Mouse (Mus musculus): Measurements from ENCODE around the gene Gm21969. TPM values are rescaled to one million over a fixed set of nuclear protein-coding genes. Genes with fewer than 3 reads are reported as not detected.

Gm21969 gene
- not detected in 2 replicates for polyA plus RNA-seq (2012; rRNA removed)

DNA sequence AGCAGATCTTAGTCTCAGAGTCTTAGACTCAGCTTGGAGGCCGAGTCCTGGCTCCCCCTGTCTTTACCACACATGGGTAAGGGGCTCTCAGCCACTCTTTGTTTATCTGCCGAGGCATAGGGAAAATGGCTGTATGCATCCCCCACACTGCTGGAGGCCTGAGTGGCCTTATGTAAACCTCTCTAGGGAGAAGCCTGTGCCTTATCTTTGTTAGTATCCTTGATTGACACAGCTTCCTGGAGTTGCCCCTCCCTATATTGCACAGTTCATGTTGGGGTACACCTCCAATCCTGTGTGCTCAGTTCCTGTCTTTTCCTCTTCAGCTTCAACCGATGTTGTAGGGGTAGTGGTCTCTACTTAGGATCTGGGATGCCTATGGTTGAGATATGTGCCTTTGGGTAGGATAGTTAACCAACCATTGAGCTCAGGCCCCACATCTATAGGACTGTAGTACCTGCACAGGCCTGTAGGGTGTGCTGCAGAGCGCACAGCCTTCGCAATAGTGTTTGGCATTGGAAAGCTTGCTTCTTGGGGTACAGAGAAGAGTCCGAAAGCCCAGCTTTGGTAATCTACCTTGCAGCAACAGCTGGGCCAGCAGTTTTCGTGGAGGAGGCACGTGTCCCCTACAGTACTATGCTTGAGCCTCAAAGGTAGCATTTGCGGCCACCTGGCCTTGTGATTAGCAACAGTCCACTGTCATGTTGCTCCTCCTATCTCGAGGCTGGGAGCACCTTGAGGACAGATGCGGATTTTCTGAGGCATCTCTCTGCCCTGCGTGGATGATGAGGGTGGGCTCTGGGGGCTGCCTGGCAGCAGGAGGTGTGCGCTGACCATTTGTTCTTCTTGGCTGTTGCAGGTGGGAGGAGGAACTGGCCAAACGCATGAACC lies at the start of gene Gm21969:
Gene Gm21969, plus strand, starts transcription at position 830 of the 888 bp plus-strand sequence.
- no peak for DNase-seq (ENCODE audit: low read depth)

DNA sequence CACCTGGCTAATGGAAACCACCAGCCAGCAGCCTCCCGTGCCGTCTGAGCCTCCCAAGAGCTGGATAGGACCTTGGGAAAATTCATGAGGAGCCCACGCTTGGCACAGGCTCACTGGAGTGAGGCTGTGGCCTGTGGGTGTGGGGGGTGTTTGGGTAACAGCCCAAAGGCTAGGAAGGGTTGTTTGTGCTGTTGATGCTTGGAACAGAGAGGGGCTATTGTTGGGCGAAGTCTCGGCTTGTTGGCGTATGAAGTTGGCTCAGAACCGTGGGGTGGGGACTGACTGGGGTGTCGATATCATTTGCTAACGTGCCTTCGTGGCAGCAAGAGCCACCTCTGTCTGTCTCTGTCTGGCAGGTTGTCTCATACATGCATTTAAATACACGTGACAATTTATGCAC lies 47.8 kb upstream of the Gm21969 start:
- no peak for DNase-seq (ENCODE audit: low read depth)

DNA sequence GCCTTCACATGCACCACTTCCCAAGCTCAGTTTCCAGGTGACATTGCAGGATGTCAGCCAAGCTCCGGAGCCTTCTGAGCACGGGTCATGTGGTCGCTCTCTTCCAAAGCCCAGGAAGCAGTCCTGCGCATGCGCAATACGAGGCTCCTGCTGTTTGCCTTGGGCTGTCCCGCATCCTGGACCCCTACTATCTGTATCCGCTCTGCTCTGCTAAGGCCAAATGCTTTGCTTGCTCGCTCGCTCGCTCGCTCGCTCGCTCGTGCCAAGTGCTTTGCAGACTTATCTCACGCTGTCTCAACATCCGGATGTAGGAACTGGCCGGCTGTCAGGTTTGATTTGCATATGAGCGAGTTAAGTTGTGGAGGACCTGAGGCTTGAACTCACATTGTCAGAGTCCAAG lies 47.0 kb upstream of the Gm21969 start:
- DNase-seq (ENCODE audit: low read depth) = no peak

DNA sequence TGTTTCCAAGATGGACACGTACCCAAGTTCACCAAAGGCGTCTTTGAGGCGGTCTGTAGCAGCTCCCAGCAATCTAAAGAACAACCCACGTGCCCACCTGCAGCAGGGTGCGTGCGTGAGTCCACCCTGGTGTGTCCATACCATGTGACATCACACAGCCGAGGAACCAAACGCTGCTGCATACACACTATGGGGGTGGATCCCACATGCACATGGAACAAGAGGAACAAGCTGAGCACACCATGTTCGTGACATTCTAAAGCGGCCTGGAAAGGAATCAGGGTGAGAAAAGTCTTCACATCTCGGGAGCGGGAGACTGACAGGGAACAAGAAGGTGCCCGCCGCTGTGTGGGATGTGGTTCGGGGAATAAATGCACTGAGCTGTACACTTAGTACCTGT lies 34.6 kb upstream of the Gm21969 start:
- DNase-seq (ENCODE audit: low read depth) = no peak

DNA sequence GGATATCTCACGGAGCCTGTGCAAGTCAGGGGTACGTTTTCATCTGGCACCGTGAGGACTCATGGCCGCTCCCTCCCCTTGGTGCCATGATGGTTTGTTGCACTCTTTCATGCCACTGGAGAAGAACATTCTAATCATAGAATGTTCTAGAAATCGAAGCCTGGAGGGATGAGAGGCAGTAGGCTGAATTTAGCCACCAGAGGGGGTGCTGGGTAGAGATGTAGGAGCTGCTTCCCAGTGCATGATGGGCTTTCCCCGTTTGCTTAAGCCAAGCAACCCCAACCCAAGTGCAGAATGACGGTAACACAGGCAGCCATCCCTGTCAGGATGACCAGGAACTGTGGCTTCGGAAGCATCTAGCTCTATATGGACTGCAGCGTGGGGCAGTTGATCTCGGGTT lies 32.2 kb upstream of the Gm21969 start:
- DNase-seq (ENCODE audit: low read depth) = no peak

DNA sequence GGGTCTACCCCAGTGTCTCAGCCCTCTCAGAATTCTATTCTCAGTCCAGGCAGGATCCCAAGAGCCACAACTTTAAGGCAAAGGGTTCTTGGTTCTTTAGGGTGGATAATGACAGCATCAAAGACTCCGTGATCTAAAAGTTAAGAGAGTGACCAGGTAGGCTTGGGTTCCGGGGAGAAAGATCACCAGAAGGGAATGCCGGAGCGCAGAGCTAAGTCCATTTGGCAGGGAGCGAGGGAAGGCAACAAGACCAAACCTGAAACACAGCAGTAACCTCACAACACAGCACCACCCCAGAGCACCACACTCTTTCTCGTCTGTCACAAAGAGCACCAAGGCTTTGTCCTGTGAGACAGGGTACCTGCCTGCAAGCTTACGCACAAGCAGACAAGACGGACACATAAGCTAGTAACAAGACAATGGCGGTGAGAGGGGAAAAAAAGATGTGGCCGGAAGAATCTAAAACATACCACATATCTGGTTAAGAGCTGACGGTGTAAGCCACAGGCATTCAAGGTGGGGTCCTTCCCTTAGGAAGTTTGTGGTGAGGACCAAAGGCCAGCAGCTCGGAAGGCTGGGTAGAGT lies 30.0 kb upstream of the Gm21969 start:
- no peak for DNase-seq (ENCODE audit: low read depth)

DNA sequence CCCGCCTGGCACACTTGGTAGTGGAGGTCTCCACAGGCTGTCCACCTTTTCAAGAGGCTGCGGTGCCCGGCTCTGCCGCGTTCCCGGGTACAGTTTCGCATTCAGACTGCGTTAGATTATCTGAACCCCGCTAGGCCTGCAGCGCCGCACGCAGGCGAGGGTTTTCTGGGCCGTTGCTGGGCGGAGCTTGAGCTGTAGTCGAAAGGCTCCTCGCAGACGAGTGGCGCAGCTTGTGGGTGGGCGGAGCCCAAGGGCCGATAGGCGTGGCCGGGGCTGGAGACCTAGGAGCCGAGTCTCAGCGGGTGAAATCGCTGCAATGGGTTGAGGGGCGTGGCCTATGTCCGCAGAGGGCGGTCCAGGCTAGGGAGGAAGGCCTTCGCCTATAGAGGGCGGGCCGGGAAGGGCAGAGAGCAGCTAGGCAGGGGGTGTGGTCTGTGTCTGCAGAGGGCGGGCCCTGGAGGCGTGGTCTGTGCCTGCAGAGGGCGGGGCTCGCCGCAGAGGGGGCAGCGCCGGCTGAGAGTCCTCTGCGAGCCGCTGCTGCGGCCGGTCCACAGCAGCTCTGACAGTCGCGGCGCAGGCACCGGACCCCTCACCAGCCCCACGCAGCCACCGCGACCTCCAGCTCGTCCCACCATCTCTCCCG lies 28.7 kb upstream of the Gm21969 start:
- DNase-seq (ENCODE audit: low read depth) = peak; percentile 93

DNA sequence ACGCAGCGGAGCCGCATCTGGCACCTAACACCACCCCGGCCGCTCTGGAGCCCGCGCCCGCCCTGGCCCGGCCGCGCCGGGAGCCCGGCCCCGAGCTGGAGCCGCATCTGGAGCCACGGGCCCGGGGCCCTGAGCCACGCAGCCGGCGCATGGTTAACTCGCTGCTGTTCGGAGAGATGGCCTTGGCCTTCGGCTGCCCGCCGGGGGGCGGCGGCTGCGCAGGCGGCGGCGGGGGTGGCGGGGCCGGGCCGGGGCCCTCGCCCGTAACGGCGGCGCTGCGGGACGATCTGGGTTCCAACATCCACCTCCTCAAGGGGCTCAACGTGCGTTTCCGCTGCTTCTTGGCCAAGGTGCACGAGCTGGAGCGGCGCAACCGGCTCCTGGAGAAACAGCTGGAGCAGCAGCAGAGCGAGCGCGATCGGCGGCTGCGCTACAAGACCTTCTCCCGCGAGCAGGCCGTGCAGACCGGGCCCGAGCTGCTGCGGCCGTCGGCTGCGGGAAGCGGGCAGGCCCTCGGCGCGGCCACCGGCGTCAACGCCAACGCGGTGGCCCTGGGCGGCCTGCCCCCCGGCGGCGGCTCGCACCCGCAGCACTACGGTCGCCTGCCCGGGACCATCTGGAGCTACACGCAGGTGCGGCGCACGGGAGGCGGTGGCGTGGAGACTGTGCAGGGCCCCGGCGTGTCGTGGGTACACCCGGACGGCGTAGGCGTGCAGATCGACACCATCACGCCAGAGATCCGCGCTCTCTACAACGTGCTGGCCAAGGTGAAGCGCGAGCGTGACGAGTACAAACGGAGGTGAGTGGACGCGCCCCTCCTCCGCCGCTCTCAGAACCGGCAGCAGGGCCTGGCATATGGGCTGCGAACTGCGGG lies 27.9 kb upstream of the Gm21969 start:
- DNase-seq (ENCODE audit: low read depth) = no peak

DNA sequence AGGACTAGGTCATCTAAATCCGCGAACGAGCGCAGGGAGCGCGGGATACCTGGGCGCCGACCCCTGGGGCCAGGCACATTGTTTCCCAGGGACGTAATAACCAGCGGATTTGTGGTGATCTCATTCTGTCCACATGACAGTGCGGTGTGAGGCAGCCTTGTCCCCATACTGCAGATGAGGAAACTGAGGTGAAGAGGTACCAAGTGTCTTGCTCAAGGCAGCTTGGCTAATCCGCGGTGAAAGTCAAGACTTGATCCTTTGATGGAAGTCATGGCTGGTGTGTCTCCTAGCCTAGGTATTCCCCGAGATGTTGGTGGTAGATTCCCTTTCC lies 27.3 kb upstream of the Gm21969 start:
- no peak for DNase-seq (ENCODE audit: low read depth)

DNA sequence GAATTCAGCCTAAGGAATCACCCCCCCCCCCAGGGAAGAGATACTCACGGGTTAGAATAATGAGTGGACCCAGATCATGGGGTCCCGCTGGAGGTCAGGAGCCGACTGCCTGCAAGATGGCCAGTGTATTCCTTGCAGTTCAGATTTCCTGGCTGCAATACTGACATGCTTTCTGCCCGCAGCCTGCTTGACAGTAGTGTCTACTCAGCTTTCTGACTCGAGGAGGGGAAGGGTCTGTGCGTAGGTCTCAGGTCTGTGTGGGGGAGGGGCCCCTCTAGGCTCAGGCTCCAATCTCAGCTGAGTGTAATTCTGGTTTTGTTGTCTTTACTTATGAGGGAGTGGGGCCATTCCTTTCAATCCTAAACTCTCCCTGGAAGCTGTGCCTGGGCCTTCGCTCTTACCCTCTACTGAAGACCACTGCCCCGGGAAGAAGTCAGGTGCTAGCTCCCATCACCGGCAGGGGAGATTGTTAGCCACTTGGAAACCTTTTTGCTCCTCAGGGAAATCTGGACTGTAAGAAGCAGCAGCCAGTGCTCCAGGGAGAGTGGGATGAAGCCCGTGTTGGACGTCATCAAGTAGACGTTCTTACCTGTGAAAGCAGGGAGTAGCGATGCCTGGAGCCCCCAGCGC lies 26.6 kb upstream of the Gm21969 start:
- no peak for DNase-seq (ENCODE audit: low read depth)

DNA sequence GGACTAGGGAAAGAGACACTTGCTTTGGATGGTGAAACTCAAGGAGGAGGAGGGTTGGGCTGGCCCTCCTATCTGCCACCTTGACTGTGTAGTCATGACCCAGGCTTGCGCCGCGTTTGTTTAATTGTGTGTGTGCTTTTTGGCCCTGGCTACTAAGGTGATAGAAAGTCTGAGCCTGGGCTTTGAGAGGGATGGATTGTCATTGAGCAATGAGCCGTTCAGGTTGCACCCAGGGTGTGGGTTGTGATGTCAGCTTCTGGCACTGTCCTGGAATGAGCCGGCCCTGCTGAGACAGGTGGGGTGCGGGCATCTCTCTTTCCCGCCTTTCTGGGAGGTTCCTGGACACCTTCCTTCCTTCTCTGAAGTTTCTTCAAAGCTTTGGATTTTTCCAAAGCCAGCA lies 26.0 kb upstream of the Gm21969 start:
- DNase-seq (ENCODE audit: low read depth) = no peak

DNA sequence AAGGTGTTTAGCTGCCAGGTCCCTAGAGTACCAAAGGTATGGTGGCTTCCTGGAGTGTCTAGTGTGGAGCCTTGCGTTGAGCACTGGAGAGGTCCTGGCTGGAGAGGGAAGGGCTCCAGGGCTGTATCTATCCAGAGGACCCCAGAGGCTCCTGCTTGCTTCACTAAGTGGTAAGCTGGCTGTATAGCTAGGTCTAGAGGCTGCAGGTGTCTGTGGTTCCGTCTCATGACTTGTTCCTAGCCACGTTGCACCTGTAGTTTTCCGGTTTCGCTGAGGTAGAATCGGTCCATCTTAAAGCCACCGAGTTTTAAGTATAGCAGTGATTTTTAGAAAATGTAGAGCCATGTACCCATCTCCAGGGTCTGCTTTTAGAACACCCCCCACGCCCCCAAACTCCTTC lies 24.6 kb upstream of the Gm21969 start:
- DNase-seq (ENCODE audit: low read depth) = no peak

DNA sequence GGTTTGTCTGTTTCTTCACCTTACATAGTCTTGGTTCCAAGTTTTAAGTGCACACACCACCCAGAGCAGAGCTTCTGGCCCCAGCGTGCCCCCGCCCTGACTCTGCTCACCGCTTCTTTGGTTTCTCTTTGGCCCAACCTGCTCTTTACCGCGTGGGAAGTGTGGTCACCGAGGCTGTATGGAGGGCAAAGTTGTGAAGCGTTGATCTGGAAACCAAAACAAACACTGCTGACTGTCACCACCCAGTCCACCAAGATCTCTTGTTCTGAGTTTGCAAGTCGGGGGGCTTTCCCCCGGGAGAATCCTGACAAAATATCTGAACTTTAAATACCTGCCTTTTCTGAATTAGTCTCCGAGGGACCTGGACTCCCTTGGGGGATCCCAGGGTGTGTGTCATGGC lies 24.0 kb upstream of the Gm21969 start:
- DNase-seq (ENCODE audit: low read depth) = no peak

DNA sequence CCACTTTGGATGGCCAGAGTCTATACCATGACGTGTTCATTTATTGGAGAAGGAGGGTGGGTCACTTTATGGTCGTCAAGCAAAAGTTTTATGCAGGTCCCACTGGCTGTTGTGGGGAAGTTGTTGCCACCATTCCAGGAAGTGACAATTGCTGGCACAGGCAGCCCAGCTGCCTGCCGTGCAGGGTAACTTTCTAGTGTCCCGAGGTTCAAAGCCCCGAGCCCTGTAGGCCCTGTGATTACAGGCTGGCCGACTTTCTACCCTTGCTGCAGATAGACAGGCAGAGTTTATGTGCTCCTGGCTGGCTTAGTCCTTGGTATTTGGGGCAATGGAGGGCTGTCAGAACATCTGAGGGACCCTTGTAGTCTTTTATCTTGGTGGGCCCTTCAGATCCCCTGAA lies 23.5 kb upstream of the Gm21969 start:
- DNase-seq (ENCODE audit: low read depth) = no peak

DNA sequence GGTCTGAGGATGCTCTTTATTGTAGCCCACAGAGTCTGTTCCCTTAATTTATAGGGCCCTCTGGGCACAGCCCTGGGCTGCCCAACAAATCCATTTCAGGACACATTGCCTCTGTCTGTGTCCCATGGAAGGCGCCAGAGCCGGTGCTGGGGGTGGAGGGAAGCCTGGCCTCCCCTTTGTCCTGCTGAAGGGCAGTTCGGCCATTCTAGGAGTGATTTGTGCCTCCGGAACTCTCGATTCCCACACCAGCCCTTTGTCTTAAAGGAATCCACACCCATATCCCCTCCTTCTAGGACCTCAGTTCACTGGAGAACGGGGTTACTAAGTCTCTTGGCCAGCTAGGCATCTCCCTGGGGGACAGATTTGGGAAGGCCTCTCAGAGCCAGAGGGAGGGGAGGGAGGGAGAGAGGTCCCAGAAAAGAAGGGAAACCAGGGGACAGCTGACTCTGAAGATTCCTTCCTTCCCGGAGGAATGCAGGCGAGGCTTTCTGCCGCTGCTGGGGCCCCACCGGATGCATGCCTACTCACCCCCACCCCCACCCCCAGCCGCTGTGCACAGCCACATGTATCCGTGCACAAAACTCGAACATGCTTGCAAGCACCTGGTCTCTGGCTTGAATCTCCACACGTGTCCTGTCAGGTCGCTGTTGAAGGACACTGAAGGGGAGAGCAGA lies 22.2 kb upstream of the Gm21969 start:
- DNase-seq (ENCODE audit: low read depth) = no peak

DNA sequence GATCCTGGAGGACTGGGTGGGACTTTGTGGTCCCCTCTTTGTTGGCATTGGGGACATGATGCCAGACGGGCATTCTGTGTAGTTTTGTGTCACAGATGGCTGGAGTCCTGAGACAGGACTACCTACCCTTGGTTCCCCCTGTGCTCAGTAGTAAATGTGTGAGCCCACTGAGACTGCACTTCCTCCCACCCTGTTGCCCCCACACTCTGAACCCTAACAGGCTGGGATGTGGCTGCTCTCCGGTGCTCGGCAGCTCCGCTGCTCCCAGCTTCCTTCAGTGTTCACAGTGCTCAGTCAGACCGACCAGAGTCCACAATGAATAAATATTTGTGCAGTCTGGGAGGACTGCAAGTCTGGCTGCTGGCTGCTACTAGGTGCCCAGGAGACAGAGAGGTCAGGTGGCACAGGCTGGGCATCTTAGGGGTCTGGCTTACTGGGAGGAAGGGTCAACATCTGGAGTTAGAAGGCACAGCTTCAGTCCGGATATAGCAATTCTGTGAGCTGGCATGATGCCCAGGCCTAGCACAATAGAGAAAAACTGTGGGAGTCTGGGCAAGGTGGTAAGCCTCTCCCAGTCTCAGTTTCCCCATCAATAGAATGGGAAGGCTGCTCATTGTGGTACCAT lies 21.4 kb upstream of the Gm21969 start:
- DNase-seq (ENCODE audit: low read depth) = no peak

DNA sequence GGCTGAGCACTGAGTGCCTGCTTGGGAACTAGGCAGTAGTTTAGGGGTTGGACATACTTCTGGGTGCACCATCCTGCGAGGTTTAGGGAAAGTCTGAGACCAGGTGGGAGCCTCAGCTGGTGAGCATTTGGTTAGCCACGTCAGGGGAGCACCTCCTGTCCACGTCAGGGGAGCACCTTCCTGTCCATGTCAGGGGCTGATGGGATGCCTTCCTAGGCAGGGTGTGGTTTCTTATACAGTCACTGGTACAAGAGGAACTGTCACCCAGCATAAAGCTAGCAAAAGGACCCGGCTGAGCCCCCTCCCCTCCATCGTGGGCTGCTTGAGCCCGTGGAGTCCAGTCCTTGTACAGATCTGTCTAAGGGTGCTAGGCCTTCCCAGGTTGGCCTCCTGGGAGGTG lies 20.6 kb upstream of the Gm21969 start:
- no peak for DNase-seq (ENCODE audit: low read depth)

DNA sequence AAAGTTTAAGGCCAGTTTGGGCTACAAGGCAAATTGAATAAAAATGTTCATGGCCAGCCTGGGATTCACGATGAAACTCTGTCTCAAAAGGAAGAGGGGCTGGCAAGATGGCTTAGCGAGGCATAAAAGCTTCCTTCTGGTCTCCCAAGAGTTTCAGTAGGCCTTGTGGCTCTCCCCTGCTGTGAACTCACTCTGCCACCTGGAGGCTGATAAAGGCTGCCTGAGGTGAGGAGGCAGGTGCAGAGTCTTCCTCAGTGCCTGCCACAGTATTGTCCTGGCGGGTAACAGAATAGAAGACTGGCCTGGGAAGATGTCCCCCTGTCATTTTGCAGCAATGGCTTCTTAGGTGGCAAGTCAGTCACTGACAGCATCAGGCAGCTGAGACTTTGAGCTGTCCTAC lies 20.1 kb upstream of the Gm21969 start:
- DNase-seq (ENCODE audit: low read depth) = no peak

DNA sequence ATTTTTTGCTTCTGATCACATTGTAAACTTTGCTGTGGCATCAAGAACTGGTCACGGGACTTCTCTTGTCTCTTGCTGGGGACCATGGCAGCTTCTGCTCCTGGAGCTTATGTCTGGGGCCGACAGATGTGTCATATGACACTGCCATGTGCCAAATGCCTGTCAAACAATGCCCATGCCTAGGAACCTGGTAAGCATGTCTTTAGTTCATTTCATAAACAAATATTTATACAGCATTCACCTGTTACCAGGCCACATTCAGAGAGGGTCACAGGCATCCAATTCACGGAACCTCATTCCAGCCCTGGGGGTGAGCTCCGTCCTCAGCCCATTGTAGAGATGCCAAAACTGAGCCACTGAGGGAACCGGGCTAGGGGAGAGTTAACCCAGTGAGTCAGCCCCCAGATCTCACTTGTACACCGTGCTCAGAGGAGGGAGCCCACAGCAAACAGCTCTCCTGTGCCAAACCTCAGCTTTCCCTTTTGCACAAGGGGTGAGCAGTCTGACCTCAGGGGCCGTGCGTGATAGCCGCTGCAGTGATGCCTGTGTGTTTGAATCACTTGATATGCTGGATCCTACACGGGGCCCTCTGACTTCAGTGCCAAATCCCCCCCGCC lies 19.2 kb upstream of the Gm21969 start:
- no peak for DNase-seq (ENCODE audit: low read depth)

DNA sequence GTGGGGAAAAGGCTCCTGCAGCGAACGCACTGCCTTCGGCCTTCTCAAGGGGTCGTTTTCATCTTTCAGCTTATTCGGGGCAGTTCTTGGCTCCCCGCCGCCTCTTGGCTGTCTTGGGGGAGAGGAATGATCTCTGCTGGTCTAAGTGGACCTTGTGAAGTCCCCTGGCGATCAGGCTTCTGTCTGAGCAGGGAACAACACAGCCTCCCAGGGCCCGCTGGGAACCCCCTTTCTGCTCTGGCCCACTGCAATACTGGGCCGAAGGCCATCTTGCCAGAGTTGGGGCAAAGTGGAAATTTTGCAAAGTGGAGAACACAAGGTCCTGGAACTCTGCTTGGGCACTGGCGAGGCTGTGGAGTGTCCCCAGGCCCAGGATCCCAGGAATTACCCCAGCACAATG lies 18.3 kb upstream of the Gm21969 start:
- no peak for DNase-seq (ENCODE audit: low read depth)

Data from gonadal fat pad, adult 2 months (tissue).